Mouse (Mus musculus) CD4-positive, CD25-positive, alpha-beta regulatory T cell, adult 9 weeks (primary cell): ENCODE data around the gene Tlr5. TPM values are rescaled to one million over a fixed set of nuclear protein-coding genes. Genes with fewer than 3 reads are reported as not detected.

ENCODE experiments used
- polyA plus RNA-seq: library from polyadenylated mRNA; unstranded; fragments of 100-300 nt; shearing (Covaris generic); gene quantifications from one replicate; pipeline ENCODE4 v1.2.1, GENCODE M21; 2017

The Tlr5 gene
- polyA plus RNA-seq = 0.22 TPM

GRCm38 (mm10) chr1:182954287-182955046 is at the start of gene Tlr5:
Tlr5 (plus strand) TSS chr1:182954788.

Other genes starting within 250 kb of the Tlr5 start
- not detected for gene Ccdc185, start 205.6 kb upstream of the Tlr5 start, polyA plus RNA-seq
- 5.4 TPM for gene Susd4, start 190.9 kb upstream of the Tlr5 start, polyA plus RNA-seq